Mouse (Mus musculus) lung, adult 2 months (tissue): ENCODE results near the gene Olfr250. TPM values are rescaled to one million over a fixed set of nuclear protein-coding genes. Genes with fewer than 3 reads are reported as not detected.
"Not testable (repeated sequence)": the region's sequence is repeated elsewhere in the genome, so short reads cannot be mapped to it uniquely, and the experiment has no call there.

Experiments used
- DNase-seq: peaks from one replicate; pipeline ENCODE4 v3.0.0; 2022
- H3K4me1 ChIP-seq: fragments of 200-500 bp; 2 replicates; pipeline ENCODE4 v1.6.1; 2011; ENCODE audit warnings: low read length; ENCODE audit not compliant: control insufficient read depth, insufficient read depth
- H3K4me3 ChIP-seq: fragments of 200-500 bp; replicated peaks from 2 replicates; pipeline ENCODE3; 2011; ENCODE audit warnings: low read depth, mild to moderate bottlenecking, control low read depth, low read length; ENCODE audit errors: extremely low read depth
- CTCF ChIP-seq: fragments of 200-500 bp; IDR thresholded peaks from 2 replicates; pipeline ENCODE4 v1.5.1; 2011; ENCODE audit warnings: mild to moderate bottlenecking, low read length, control low read depth; ENCODE audit not compliant: insufficient read depth
- POLR2A ChIP-seq: fragments of 200-500 bp; IDR thresholded peaks from 2 replicates; pipeline ENCODE4 v1.6.1; 2011; ENCODE audit warnings: low read depth, mild to moderate bottlenecking, control low read depth, low read length, borderline replicate concordance; ENCODE audit errors: extremely low read depth
- WGBS: fragments of 180-500 bp; shearing (Covaris S2); methylation state at CpG from one replicate; pipeline ENCODE4 v1.1.7; 2018; 5-methylcytosine and 5-hydroxymethylcytosine counted together
- polyA plus RNA-seq: library from polyadenylated mRNA; depleted of rRNA; stranded (reverse); fragments of >200 nt; gene quantifications from 2 replicates; pipeline ENCODE4 v1.2.3, GENCODE M21; 2012; rRNA removed

Olfr250 gene
- not detected in 2 replicates for polyA plus RNA-seq

DNA sequence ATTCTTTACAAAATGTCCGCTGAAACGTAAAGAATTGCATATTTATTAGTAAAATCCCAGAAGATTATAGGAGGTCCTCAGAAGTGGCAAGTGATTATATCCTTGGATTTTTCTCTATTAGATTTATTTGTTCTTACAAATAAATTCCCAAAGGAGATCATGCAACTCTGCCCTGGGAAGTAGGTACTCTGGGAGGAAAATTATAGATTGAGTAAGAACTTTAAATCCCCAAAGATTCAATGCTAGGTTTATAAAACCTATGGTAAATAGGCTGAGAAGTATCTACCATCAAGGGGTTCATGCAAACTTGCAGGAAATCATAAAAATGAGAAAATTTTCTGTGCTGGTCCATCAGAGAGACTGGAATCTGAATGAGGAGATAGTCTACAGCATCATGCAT, at the start of gene Olfr250:
TSS of gene Olfr250 (plus strand) at position 301 of the 400 bp plus-strand sequence.
- H3K4me3 ChIP-seq, result no peak within 1 kb of the TSS
- 88% methylated on average over 2 of the region's 2 CpGs for WGBS
- H3K4me1 ChIP-seq, result no peaks in the 10 kb centered on the region
- no peak for DNase-seq
- no peak for TF ChIP-seq POLR2A
- TF ChIP-seq CTCF, result no peak

DNA sequence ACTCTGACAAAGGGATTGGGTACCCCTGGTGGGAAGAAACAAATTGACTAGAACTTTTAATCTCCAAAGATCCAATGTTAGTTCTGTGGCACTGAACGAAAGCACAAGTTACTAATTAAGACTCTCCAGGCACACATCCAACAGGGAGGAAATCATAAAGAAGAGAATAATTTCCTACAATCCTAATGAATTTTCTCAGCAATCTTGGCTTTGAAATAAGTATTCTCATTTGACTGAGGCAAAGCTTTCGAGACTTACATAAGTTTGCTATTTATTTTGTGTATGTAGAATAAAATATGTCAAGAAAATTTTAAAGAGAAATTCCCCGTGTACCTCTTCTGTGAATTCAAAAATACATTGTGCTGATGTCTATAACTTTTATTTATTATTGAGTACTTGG, 37.9 kb upstream of the Olfr250 start, which contains the start of gene Olfr25:
TSS of gene Olfr25 (plus strand) at position 301 of the 400 bp plus-strand sequence.
- 67% methylated on average over 3 of the region's 3 CpGs for WGBS

DNA sequence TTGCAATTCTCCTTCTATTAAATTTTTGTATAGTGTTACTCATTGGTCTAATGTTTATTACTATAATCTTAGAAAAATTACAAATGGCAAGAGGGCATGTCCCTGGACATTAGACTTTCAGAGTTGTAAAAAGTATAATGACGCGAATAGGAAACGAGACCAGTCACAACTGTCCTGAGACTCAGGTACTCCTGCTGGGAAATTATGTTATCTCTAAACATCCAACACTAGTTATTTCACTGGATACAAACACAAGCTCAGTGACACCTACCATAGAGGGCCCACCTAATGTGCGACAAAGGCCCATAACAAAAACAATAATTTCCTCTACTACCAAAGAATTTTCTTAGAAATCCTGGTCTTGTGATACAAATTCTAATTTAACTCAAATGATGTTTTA, 18.6 kb upstream of the Olfr250 start, which contains the start of gene Olfr898:
TSS of gene Olfr898 (plus strand) at position 301 of the 400 bp plus-strand sequence.
- WGBS, result 94% methylated on average over 4 of the region's 4 CpGs
- DNase-seq, result no peak
- H3K4me1 ChIP-seq, result no peaks in the 10 kb centered on the region
- H3K4me3 ChIP-seq, result no peak within 1 kb of the TSS
- TF ChIP-seq POLR2A, result no peak
- TF ChIP-seq CTCF, result no peak

More for the DNA sequence above, 37.9 kb upstream of the Olfr250 start, which contains the start of gene Olfr25:
- H3K4me1 ChIP-seq, result no peaks in the 10 kb centered on the region
- no peak for DNase-seq
- H3K4me3 ChIP-seq, result no peak within 1 kb of the TSS
- no peak for TF ChIP-seq POLR2A
- TF ChIP-seq CTCF, result no peak

DNA sequence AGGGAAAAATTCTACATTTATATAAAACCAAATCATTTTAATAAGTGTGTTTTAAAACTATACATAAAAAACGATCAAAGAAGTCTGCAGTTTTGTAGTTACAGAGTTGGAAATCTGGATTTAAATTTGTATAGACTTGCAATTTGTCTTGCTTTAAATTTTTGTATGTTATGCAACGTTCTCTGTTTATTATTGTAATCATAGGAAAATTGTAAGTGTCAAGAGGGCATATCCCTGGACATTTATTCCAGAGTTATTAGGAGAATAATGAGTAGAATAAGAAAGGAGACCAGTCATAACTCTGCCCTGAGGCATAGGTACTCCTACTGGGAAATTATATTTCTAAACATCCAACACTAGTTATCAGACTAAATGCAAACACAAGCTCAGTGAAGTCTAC, 10.1 kb downstream of the Olfr250 start, which contains the start of gene Olfr251:
TSS of gene Olfr251 (plus strand) at position 301 of the 400 bp plus-strand sequence.
- TF ChIP-seq POLR2A (no peak), CTCF (no peak)
- no peak within 1 kb of the TSS for H3K4me3 ChIP-seq
- no peaks in the 10 kb centered on the region for H3K4me1 ChIP-seq
- 44% methylated on average over 2 of the region's 2 CpGs for WGBS
- no peak for DNase-seq

DNA sequence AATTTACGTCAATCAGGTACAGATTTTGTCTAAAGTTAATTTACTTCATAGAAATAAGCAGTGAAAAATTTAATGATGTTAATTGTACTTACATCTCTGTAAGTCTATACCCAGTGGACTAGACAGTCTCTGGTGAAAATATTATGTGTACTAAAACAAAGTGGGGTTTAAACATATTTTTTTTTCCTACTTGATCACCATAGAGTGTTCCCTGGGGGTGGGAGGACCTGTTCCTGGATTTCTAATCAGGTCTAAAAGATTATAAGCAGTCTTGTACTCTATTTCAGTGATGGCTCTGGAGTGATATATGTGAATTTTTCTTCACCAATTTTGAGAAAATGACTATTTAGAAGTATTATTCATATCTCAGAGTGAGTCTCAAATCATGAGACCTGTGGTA, 34.7 kb downstream of the Olfr250 start, which contains the start of gene Olfr147:
TSS of gene Olfr147 (plus strand) at position 301 of the 400 bp plus-strand sequence.
- WGBS, result 79% methylated on average over 1 of the region's 1 CpGs
- H3K4me3 ChIP-seq, result no peak within 1 kb of the TSS
- TF ChIP-seq CTCF (no peak), POLR2A (no peak)

DNA sequence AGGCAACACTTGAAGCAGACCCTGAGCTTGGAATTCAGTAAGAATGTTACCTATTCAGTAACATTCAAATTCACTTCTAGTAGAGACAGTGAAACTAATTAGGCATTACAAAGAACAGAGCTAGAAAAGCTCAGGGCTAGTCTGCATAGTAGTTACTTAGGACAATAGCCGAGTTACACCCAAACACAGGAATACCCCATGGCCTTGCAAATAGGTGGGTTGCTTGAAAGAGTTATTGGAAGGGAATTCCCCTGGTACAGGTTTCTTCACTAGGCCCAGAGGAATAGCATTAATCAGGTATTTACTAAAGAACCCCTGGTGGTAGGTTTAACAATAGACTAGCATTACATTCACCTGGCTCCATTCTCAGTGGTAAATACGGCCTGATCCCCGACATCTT, 40.8 kb downstream of the Olfr250 start:
- not testable (repeated sequence) for H3K4me1 ChIP-seq, DNase-seq, H3K4me3 ChIP-seq
- 94% methylated on average over 3 of the region's 3 CpGs for WGBS

More for the DNA sequence above, 34.7 kb downstream of the Olfr250 start, which contains the start of gene Olfr147:
- no peak for DNase-seq
- no peaks in the 10 kb centered on the region for H3K4me1 ChIP-seq

DNA sequence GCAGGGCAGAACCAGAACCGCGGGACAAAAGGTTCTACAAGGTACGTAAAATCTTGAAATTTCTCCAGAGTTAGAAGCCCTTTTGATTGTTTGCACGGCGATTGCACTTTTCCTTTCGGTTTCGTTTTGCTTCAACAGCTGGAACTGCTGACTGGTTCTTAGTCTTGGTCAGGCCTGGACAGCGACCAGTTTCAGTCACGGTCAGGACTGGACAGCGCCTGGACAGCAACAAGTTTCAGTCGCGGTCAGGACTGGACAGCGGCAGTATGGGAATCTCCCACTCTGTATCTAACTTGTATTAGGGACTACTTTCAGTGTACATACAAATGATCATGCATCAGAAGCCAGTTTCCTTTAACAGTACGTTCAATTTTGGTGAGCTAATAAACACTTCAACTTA, 46.8 kb downstream of the Olfr250 start:
- H3K4me3 ChIP-seq, DNase-seq, H3K4me1 ChIP-seq: not testable (repeated sequence)
- WGBS, result 87% methylated on average over 14 of the region's 14 CpGs

Other genes with a start within 250 kb of the Olfr250 start
- gene Olfr890, start 224.4 kb upstream of the Olfr250 start, polyA plus RNA-seq, result not detected in 2 replicates
- not detected in 2 replicates for gene Olfr891, start 186.1 kb upstream of the Olfr250 start, polyA plus RNA-seq
- gene Olfr893, start 158.5 kb upstream of the Olfr250 start, polyA plus RNA-seq, result not detected in 2 replicates
- gene Olfr894, start 148.8 kb upstream of the Olfr250 start, polyA plus RNA-seq, result not detected in 2 replicates
- gene Olfr143, start 114.1 kb upstream of the Olfr250 start, polyA plus RNA-seq, result not detected in 2 replicates
- not detected in 2 replicates for gene Olfr895, start 99.0 kb upstream of the Olfr250 start, polyA plus RNA-seq
- not detected in 2 replicates for gene Olfr896-ps1, start 75.8 kb upstream of the Olfr250 start, polyA plus RNA-seq
- not detected in 2 replicates for gene Olfr25, start 37.8 kb upstream of the Olfr250 start, polyA plus RNA-seq
- not detected in 2 replicates for gene Olfr898, start 18.5 kb upstream of the Olfr250 start, polyA plus RNA-seq
- gene Olfr251, start 10.2 kb downstream of the Olfr250 start, polyA plus RNA-seq, result not detected in 2 replicates
- gene Olfr147, start 34.8 kb downstream of the Olfr250 start, polyA plus RNA-seq, result not detected in 2 replicates
- gene Olfr901, start 62.6 kb downstream of the Olfr250 start, polyA plus RNA-seq, result not detected in 2 replicates
- gene Olfr902, start 80.8 kb downstream of the Olfr250 start, polyA plus RNA-seq, result not detected in 2 replicates
- not detected in 2 replicates for gene Olfr904, start 96.2 kb downstream of the Olfr250 start, polyA plus RNA-seq
- gene Olfr905, start 104.2 kb downstream of the Olfr250 start, polyA plus RNA-seq, result not detected in 2 replicates
- gene Olfr906, start 120.2 kb downstream of the Olfr250 start, polyA plus RNA-seq, result not detected in 2 replicates
- not detected in 2 replicates for gene Olfr907, start 128.9 kb downstream of the Olfr250 start, polyA plus RNA-seq
- gene Olfr911-ps1, start 154.7 kb downstream of the Olfr250 start, polyA plus RNA-seq, result not detected in 2 replicates
- not detected in 2 replicates for gene Olfr910, start 171.0 kb downstream of the Olfr250 start, polyA plus RNA-seq
- not detected in 2 replicates for gene Olfr912, start 213.3 kb downstream of the Olfr250 start, polyA plus RNA-seq
- not detected in 2 replicates for gene Olfr913, start 225.9 kb downstream of the Olfr250 start, polyA plus RNA-seq
- not detected in 2 replicates for gene Olfr914, start 238.2 kb downstream of the Olfr250 start, polyA plus RNA-seq